In the genomic region with DNA sequence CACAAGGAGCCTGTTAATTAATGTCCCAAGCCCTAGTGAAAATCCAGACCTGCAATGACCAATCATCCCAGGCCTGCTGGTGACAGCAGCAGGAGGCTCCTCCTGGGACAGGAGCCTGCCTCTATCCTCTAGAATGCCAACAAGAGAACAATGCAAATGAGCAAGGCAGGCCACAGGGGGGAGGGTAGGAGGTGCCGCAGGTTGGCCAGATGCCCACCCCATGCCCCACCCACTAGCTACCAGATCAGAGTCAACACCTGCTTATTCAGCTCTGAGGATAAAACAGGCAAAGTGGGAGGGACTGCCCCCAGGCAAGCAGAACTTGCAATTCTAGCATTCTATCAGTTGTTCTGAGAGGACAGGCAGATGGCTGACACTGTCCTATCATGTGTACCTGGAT, we compare ENCODE assay signal across 13 mouse cellular contexts. TPM values are rescaled to one million over a fixed set of nuclear protein-coding genes. Genes with fewer than 3 reads are reported as not detected.
DNase-seq lines count a peak whose midpoint lies in the region; ATAC-seq lines count a peak whose summit lies in the region.
"Had no signal": no experiment of that assay in that cellular context is flagged by ENCODE, and none has a peak within 500 bp of the region (broad histone marks: within the 10 kb centered on the region; RNA-seq: fewer than 3 reads in every experiment).

No protein-coding gene starts in this region.

- no peaks in the 10 kb centered on the region for H3K27me3 ChIP-seq in liver, embryonic 12.5 days (replicated peaks)
- H3K27me3 ChIP-seq in hindbrain, embryonic 13.5 days, result no peaks in the 10 kb centered on the region

- no peak overlapping the region for H3K9ac ChIP-seq in liver, embryonic 12.5 days
- no peak overlapping the region for H3K9ac ChIP-seq in hindbrain, embryonic 13.5 days
- H3K9ac ChIP-seq: hindbrain, embryonic 14.5 days had no signal

- H3K27ac ChIP-seq in liver, embryonic 12.5 days, result no peak overlapping the region
- no peak overlapping the region; the same call in 1 of the 2 replicates for H3K27ac ChIP-seq in hindbrain, embryonic 13.5 days
- H3K27ac ChIP-seq: hindbrain, embryonic 14.5 days had no signal

- no peak overlapping the region for H3K4me2 ChIP-seq in liver, embryonic 12.5 days
- H3K4me2 ChIP-seq in hindbrain, embryonic 13.5 days, result no peak overlapping the region
- H3K4me2 ChIP-seq: hindbrain, embryonic 14.5 days; midbrain, embryonic 11.5 days had no signal

- H3K4me1 ChIP-seq in liver, embryonic 12.5 days, result no peaks in the 10 kb centered on the region
- peaks cover 29% of the 10 kb centered on the region for H3K4me1 ChIP-seq in hindbrain, embryonic 13.5 days (replicated peaks)

- WGBS in liver, embryonic 12.5 days (ENCODE audit: insufficient replicate concordance), result 71% methylated on average over 1 of the region's 1 CpGs
- WGBS in hindbrain, embryonic 13.5 days, result 56% methylated on average over 1 of the region's 1 CpGs

- H3K36me3 ChIP-seq in liver, embryonic 12.5 days, result peaks cover 99% of the 10 kb centered on the region
- H3K36me3 ChIP-seq in hindbrain, embryonic 13.5 days, result peaks cover 85% of the 10 kb centered on the region

- no peaks in the 10 kb centered on the region for H3K9me3 ChIP-seq in liver, embryonic 12.5 days (replicated peaks)
- H3K9me3 ChIP-seq in hindbrain, embryonic 13.5 days, result no peaks in the 10 kb centered on the region

- no peak overlapping the region for H3K4me3 ChIP-seq in liver, embryonic 12.5 days
- no peak overlapping the region for H3K4me3 ChIP-seq in hindbrain, embryonic 13.5 days

- DNase-seq in liver, result no peak
- peak; percentile 53 for DNase-seq in MN1 (ENCODE audit: low spot score)
- DNase-seq in forelimb bud, embryonic 11.5 days (ENCODE audit: low read depth, low spot score), result peak; percentile 13
- DNase-seq in spleen, postnatal 10 days (ENCODE audit: low spot score in 2 of 2), result no peak
- no peak for DNase-seq in thymus, postnatal 25 days
- DNase-seq: adrenal gland, postnatal 14 days; cerebellum, adult 9-11 months; right cerebral cortex, postnatal 14 days had no signal

- ATAC-seq in liver, embryonic 12.5 days, result 0 out of 2 replicates have a peak, but pooled peaks have one; percentile 30
- ATAC-seq in megakaryocyte progenitor cell, adult 5-6 weeks (replicated peaks; ENCODE audit: poor library complexity), result peak; percentile 94
- ATAC-seq in hindbrain, embryonic 13.5 days (ENCODE audit: low FRiP score), result no peak

RNA-seq across cellular contexts. Expression of gene Ptpn11, which starts 42.0 kb away (rescaled TPM):
- 15.2 and 15.8 TPM in 2 replicates for polyA plus RNA-seq in liver, embryonic 12.5 days (2016; fragmentation: Nextera tagmentation; extraction: Ambion mirVana)
- 20.8 TPM in 2 replicates for total RNA-seq in megakaryocyte progenitor cell, adult 5-6 weeks (2015)
- total RNA-seq in megakaryocyte progenitor cell, adult 5-6 weeks (2017), result 41.5 and 48.1 TPM in 2 replicates
- 23.1 and 23.6 TPM in 2 replicates for polyA plus RNA-seq in hindbrain, embryonic 13.5 days (2015; fragmentation: Nextera tagmentation; extraction: Ambion mirVana)

RNA-seq across cellular contexts. Expression of gene Rpl6, which starts 55.0 kb away (rescaled TPM):
- 590 and 602 TPM in 2 replicates for polyA plus RNA-seq in liver, embryonic 12.5 days (2016; fragmentation: Nextera tagmentation; extraction: Ambion mirVana)
- total RNA-seq in megakaryocyte progenitor cell, adult 5-6 weeks (2015), result 2,970 and 3,030 TPM in 2 replicates
- 1,387 and 1,567 TPM in 2 replicates for total RNA-seq in megakaryocyte progenitor cell, adult 5-6 weeks (2017)
- 427 and 429 TPM in 2 replicates for polyA plus RNA-seq in hindbrain, embryonic 13.5 days (2015; fragmentation: Nextera tagmentation; extraction: Ambion mirVana)

Comparison
In these comparisons a context has a peak if more than half of its experiments do, and no peak if none do; other contexts are left out.
1. DNase-seq: peak in MN1 (single experiment) and forelimb bud, embryonic 11.5 days (single experiment); none in liver (single experiment), spleen, postnatal 10 days (0 of 2) and thymus, postnatal 25 days (single experiment).